Mouse (Mus musculus): ENCODE measurements around the gene Cfl1.
A peak's percentile ranks its signal among the peaks of the same experiment; 100 is the strongest.

Cfl1 gene

DNA sequence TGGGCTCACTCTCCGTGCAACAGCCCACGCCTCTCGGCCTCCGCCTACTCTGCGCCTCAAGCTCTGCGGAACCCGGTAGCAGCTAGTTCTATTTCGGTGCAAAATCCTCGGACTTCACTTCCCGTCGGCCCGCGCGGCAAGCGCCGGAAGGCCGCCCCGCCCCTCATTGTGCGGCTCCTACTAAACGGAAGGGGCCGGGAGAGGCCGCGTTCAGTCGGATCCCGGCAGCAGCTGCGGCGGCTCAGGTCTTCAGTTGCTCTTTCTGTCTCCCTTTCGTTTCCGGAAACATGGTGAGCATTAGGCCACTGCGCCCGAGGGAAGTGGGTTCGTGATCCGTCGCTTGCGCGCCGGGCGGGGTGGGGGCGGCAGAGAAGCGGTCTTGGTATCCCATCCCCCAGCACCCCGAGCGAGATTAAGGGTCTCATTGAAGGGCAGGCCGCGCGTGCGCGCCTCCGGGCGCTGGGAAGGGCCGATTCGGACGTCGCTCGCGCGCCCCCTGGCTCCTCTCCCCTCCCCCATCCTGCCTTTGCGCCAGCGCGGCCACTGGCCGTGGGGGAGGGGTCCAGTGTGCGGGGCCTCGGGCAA, at the start of gene Cfl1:
TSS of gene Cfl1 (plus strand) at position 143 of the 585 bp plus-strand sequence.
- peak; percentile 92 for DNase-seq (ENCODE audit: low read depth, low spot score)

DNA sequence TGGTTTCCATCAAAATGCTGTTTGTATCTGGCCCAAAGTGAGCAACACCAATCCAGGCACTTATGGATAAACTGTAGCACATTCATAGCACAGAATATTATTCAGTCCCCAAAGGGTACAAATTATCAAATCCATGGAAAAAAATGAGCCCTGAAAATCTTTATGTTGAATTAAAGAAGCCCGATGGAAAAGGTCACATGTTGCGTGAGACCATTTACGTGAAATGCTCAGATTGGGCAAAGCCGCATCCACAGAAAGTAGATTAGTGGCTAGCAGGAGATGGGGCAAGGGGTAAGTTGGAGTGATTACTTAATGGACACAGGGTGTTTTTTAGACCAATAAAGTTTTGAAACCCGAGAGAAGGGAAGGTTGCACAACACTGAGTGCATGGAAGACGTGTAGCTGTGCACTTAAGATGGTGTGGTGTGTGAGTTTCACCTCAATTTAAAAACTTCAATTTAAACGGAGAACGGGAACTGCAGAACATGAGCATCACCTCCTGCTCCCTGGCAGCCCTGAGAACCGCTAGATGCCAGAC, 45.8 kb upstream of the Cfl1 start:
- DNase-seq (ENCODE audit: low read depth, low spot score): no peak

DNA sequence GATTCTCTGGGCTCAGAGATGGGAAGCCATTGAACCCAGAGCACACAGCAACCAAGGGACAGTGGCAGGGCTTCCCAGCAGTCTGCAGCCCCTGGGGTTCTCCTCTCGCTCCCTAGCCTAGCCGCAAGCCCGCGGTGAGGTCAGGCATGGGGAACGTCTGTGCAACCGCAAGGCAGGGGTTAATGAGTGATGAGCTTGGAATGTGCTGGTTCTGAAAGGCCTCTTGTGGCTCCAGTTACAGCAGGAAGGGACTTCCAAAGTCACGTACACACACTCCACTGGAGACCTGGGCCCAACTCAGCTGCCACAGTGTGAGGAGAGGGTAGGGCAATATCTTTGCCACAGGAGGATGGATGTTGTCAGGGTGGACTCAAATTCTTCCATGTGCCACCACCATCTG, 45.3 kb upstream of the Cfl1 start:
- no peak for DNase-seq (ENCODE audit: low read depth, low spot score)

DNA sequence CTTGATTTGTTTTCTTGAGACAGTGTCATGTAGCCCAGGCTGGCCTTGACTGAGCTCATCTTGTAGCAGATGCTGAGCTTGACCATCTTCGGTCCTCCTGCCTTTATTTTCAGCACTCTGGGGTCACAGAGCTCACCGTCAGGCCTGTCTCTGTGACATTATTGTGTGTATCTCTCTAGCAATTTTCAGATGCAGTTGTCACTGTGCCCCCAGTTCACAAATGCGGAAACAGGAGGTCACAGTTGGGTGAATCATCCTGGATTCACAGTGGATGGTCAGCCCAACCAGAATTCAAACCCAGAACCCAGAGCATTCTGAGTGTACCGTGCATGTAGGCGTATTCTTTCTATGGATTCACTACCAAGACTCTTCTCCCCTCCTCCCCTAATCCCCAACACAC, 44.5 kb upstream of the Cfl1 start:
- DNase-seq (ENCODE audit: low read depth, low spot score): no peak

DNA sequence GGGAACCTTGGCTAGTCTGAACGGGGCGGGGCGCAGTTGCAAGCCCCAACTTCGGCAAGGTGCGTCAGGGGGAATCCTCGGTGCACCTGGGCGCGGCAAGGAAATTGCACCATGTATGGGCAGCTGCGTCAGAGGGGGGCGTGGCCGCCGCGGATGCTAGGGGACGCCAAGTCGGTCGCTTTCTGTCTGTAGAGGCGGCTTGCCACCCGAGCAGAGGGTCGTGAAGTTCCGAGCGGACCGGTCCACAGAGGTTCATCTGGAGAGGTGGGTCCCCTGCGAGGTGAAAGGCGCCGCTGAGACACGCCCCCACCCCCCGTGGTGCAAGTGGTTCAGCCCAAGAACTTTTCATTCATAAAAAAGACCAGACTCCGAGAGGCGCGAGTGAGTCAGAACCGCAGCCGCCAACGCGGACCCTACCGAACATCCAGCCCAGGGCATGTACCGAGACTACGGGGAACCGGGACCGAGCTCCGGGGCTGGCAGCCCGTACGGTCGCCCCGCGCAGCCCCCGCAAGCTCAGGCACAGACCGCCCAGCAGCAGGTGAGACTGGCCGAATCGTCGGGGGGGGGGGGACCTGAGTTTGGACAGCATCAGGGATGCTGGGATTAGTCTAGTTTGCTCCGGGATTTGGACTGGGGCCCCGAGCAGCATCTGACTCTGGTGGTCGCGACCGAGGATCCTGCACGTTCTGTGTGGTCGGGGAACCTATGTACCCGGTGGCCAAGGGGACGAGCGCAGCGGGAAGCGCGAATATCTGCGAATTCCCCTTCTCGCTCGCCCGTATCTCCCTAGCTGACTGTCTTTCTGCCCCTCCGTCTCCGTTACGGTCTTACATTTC, 42.5 kb upstream of the Cfl1 start, which contains the start of gene Fosl1:
TSS of gene Fosl1 (plus strand) at position 33 of the 839 bp plus-strand sequence.
- DNase-seq (ENCODE audit: low read depth, low spot score): no peak

DNA sequence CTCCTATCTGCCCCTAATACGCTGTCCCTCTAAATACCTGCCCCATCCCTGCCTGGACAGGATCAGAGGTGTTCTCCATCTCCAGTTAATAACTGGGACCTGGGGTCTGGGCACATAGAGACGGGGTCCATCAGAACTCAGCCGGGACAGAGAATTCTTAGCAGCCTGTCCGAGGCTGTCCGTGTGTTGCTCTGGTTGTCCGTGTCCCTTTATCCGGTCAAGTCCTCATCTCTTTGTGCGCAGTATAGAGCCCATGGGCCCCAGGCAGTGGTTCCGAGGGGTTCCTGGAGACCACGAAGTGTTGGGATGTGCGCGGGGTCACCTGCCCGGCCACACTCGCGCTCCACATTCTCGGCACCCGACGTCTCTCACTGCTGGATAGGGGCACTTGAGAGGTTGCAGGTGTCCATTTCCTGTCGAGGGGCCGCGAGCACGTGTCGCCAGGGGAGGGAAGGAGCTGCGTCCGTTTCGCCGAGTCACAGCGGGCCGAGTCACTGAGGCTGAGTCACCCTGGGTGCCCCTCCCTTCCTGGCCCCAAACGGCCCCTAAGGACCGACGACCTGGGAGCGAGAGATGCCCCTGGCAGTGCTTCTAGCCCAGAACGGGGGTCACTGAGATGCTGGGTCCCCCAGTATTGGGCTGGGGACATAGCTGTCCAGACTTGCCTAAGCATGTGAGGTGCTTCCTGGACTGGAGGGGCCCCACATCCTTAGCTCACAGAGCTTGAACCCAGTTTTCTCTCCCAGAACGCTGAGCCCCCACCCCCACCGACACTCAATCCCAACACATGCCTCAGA, 41.7 kb upstream of the Cfl1 start:
- DNase-seq (ENCODE audit: low read depth, low spot score): no peak

DNA sequence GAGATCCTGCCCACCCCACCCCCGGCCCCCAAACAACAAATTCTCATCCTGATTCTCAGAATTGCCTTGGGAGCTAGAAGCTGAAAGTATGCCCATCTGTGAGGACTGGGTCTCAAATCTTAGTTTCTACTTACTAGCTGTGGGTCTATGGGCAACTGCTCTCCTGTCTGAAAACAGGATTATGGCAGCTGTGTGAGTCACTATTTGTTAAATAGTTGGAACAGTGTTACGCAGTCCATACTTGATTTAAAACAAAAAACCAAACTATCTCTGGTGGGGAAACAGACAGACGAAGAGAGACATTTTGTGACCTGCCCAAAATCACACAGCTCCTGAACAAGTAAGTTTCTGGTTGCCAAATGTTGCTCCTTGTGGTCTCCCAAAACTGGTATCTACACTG, 40.6 kb upstream of the Cfl1 start:
- no peak for DNase-seq (ENCODE audit: low read depth, low spot score)

DNA sequence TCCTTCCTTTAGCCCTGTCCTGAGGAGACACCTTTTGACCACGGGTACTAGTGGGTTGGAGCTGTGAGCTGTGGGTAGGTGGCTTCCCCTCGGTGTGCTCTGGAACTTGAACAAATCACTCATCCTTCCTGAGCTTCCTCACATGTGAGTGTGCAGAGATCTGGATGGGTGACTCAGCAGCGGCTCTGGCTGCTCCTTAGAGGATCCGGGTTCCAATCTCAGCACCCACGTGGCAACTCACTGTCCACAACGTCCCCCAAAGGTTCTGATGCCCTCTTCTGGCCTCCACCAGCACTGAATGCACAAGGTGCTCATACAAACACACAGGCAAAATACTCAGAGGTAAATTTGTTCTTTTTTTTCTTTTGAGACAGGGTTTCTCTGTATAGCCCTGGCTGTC, 38.5 kb upstream of the Cfl1 start:
- no peak for DNase-seq (ENCODE audit: low read depth, low spot score)

DNA sequence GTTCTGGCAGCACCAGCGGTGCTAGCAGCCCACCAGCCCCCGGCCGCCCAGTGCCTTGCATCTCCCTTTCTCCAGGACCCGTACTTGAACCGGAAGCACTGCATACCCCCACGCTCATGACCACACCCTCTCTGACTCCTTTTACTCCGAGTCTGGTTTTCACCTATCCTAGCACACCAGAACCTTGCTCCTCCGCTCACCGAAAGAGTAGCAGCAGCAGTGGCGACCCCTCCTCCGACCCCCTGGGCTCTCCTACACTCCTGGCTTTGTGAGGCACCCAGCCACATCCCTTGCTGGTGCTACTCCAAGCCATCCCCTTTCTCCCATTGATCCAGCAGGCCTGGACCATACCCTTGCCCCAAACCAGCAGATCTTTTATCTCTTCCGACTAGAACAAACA, 35.2 kb upstream of the Cfl1 start:
- no peak for DNase-seq (ENCODE audit: low read depth, low spot score)

DNA sequence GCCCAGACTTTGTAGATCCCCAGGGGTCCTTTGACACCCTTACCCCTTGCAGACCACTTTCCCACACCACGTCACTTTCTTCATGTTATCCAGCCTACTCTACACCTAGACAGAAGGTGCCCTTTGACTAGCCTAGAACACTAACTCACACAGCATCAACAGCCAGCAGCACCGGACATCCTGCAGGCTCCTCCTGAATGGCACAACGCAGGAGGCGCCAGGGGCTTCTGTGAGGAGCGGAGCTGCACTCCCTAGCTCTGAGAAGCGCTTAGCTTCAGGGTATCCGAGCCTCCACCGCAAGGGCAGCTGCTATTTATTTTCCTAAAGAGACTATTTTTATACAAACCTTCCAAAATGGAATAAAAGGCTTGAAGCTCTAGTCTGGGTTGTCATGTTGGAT, 34.7 kb upstream of the Cfl1 start:
- no peak for DNase-seq (ENCODE audit: low read depth, low spot score)

DNA sequence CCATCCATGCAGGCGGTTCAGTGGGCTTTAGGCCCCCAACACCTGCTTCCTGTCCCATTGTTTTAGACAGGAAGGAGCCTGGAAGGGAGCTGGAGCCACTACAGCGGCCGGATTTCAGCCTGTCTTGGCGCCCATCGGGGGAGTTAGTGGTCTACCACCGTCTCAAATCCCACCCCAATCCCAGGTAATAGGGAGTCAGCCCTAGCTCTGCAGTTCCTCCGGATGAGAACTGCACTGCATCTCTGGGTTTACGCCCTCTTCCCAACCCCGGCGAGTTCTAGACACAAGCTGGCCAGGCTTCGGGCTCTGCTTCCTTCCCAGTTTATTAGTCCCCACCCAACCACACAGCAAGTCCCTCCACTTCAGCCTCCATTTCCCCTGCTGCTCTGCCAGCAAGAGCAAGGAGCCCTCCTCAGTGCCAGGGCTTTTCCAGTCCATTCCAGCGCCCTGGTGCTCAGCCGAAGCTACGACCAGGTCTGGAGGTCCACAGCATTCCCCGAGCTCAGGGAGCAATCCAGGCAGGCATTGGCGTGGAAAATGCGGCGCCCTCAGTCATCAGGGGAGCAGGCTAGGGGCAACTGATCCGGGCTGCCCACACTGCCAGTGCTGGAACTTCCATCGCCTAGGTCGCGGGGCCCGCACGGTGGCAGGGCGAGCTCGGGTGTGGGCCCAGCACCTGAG, 33.9 kb upstream of the Cfl1 start:
- DNase-seq (ENCODE audit: low read depth, low spot score): no peak

DNA sequence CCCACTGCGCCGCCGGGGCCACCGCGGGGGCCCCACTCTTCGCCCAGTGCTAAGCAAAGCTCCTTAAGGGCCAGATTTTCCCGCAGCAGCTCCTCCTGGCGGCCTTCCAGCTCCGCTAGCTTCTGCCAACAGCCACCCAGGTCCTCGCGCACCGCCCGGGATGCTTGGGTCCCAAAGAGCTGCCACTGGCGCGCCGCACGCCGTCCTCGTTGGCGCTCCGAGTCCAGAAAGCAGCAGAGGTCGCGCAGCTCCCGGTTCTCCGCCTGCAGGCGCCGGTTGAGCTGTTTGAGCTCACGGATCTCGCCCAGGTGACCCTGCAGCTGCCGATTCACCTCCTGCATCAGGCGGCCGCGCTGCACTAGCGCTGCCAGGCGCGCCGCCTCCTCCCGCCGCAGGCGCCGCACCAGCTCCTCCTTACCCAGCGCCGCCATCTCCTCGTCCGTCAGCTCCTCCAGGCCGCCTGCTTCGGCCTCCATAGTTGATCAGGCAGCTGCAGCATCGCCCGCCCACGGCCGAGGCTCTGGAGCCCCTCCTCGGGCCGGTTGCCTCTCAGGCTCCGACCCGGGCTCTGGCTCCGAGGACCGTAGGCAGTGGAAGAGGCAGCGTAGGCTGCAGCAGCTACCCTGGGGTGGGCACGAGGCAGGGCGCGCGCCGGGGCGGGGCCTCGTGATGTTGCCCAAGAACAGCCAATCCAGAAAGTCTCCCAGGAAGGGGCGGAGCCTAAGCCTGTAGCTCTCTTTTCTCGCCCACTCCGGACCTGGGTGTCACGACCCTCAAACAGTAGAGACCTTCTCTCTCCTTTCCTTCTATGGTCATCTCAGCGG, 33.1 kb upstream of the Cfl1 start:
- peak; percentile 89 for DNase-seq (ENCODE audit: low read depth, low spot score)

DNA sequence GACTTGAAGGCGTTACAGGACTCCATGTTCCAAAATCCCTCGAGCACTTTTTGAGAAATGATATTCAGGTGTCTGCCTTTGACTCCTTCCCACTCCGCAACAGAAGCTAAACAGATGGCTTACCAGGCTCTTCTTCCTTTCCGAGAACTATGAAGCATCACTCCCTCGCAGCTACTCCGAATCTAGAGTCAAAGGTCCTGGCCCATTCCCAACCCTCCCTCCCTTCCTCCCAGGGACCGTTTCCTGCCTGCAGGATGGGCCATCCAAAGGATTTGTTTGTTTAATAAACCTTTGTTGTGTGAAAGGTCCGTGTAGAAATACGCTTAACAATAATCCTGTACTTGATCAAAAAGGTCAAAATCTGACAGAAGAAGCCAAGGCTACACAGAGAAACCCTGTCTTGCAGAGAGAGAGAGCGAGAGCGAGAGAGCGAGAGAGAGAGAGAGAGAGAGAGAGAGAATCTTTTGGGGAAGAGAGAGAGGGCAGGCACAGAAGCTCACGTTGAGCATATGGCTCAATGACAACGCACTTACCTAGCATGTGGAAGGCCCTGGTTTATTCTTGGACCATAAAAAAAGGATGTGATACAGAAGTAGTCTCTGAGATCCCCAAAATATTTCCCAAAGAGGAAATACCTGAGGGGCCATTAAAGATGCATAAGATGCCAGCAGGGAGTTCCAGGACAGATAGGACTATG, 32.4 kb upstream of the Cfl1 start, which contains the start of gene Ccdc85b:
TSS of gene Ccdc85b (minus strand) at position 149 of the 697 bp plus-strand sequence.
- DNase-seq (ENCODE audit: low read depth, low spot score): no peak

DNA sequence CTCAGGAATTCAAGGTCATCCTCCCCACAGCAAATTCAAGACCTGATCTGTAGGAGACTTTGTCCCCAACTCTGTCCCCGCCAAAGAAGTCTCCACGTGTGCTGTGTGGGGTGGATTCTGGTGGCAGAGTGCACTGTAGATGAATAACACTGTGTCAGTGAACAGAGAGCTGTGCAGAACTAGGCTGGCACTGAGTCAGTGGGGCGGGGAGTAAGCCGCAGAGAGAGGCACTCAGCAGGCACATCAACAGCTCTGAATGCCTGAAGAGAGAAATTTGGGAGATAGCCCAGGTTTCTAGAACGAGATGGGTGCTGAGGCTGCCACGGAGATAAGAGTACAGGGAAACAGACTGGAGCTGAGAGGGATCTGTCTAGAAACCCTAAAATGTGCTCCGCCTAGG, 31.2 kb upstream of the Cfl1 start:
- no peak for DNase-seq (ENCODE audit: low read depth, low spot score)

DNA sequence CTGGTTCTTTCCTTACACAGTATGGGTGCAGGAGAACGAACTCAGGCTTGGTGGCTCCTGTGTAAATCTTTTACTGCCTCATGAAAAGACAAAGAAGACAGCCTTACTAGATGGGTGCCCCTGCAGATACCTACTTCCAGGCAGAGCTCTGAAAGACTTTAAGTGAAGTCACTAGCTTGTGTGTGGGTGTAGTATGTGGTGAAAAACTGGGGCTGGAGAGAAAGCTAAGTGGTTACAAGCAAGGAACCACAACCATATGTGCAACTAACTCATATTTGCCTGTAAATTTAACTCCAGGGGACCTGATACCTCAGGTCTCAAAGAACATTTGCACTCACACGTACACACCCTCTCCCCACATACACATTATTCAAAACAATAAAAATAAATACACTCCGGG, 30.4 kb upstream of the Cfl1 start:
- no peak for DNase-seq (ENCODE audit: low read depth, low spot score)

DNA sequence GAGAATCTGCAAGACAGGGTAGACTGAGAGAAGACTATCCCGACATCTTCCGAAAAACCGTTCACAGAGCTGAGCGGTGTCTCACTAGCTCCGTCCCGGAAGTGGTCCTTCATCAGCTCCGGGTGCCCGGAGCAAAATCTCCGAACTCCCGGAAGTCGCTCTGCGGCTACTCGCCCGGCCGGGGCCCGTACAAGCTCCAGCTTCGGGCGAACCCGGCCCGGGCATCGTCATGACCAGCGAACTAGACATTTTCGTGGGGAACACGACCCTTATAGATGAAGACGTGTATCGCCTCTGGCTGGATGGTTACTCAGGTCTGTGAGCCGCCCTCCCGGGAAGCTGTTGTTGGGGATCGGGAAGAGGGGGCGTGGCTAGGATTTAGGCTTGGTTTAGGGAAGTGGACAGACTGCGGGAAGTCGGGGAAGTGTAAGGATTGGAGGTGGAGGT, 29.8 kb upstream of the Cfl1 start, which contains the start of gene Fibp:
TSS of gene Fibp (plus strand) at position 151 of the 447 bp plus-strand sequence.
- peak; percentile 70 for DNase-seq (ENCODE audit: low read depth, low spot score)

DNA sequence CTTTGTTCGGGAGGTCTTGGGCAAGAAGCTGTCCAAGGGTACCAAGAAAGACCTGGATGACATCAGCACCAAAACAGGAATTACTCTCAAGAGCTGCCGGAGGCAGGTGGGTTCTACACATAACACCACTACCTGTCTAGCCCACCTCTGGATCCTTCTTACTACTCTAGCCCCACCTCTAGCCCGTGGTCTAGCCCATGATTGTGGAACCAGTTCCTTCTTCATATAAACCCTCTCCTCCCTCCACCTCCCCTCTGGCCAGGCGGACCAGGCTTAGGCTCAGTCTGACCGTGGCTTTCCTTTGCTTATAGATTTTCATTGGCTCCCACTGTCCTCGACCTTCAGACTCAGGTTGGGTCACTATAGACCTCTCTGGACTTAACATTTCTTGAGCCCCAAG, 28.8 kb upstream of the Cfl1 start:
- DNase-seq (ENCODE audit: low read depth, low spot score): no peak

DNA sequence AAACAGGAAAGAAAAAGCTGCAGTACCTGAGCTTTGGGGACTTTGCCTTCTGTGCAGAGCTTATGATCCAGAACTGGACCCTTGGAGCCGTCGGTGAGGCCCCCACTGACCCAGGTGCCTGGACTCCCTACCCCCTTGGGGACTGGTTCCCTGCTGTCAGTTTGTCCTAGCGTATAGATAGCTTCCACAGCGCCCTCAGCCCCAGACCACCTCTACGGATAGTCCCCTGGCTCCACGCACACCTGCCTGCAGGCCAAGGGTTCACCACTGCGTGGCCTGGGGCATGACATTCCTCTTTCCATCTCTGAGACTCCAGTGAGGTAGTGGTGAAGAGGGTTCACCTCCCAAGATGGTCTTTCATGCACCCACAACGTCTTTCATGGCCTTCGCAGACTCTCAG, 27.0 kb upstream of the Cfl1 start:
- DNase-seq (ENCODE audit: low read depth, low spot score): no peak

DNA sequence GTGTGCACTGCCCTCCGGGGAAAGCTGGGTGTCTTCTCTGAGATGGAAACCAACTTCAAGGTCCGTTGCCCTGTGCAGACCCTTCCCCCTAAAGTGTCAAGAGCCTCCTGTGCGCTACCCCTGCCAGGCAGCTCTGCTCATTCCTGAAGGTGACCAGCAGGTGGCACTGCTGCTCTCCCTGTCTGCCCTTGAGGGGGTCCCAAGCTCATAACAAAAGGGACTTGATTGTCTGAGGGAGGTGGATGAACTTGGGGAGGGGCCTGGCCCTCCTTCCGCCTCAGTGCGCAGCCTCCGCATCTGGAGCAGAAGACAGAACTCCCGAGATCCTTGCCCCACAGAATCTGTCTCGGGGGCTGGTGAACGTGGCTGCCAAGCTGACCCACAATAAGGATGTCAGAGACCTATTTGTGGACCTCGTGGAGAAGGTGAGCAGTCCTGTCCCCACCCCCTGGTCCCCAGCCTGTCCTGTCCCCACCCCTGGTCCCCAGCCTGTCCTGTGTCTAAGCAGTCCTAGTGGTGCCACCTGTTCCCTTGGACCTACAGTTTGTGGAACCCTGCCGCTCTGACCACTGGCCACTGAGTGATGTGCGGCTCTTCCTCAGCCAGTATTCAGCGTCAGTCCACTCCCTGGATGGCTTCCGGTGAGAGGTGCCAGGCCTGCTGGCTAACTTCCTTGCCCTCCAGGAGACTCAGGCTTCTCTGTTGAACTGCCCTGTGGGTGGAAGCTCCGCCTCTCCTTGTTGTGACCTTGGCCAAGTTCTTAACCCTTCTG, 26.3 kb upstream of the Cfl1 start:
- no peak for DNase-seq (ENCODE audit: low read depth, low spot score)

Measured in brain, embryonic 18.5 days (tissue).